Mouse (Mus musculus) liver, embryonic 15.5 days (tissue): ENCODE results near the gene St3gal4. TPM values are rescaled to one million over a fixed set of nuclear protein-coding genes. Genes with fewer than 3 reads are reported as not detected.

Experiments
- ATAC-seq: fragments of 200-750 bp; cut with Nextera tagmentation; 2 replicates; pipeline ENCODE4 v1.8.0; 2017; ENCODE audit warnings: moderate number of reproducible peaks, mild to moderate bottlenecking, moderate library complexity; ENCODE audit not compliant: insufficient read depth
- H3K27ac ChIP-seq: fragments of 300-500 bp; sonication (generic); replicated peaks from 2 replicates; pipeline ENCODE4 v1.5.1; 2015; ENCODE audit warnings: mild to moderate bottlenecking, inconsistent platforms
- H3K27me3 ChIP-seq: fragments of 300-500 bp; sonication (generic); 2 replicates; pipeline ENCODE4 v1.6.1; 2015; ENCODE audit warnings: mild to moderate bottlenecking, inconsistent platforms
- H3K36me3 ChIP-seq: fragments of 300-500 bp; sonication (generic); replicated peaks from 2 replicates; pipeline ENCODE4 v1.6.1; 2015; ENCODE audit warnings: moderate library complexity, mild to moderate bottlenecking, inconsistent platforms
- H3K4me1 ChIP-seq: fragments of 300-500 bp; sonication (generic); replicated peaks from 2 replicates; pipeline ENCODE4 v1.6.1; 2015; ENCODE audit warnings: inconsistent platforms
- H3K4me2 ChIP-seq: fragments of 300-500 bp; sonication (generic); 2 replicates; pipeline ENCODE4 v1.6.1; 2015; ENCODE audit warnings: moderate library complexity, mild to moderate bottlenecking, inconsistent platforms
- H3K4me3 ChIP-seq: fragments of 300-500 bp; sonication (generic); replicated peaks from 2 replicates; pipeline ENCODE4 v1.5.1; 2015; ENCODE audit warnings: mild to moderate bottlenecking, inconsistent platforms
- H3K9ac ChIP-seq: fragments of 300-500 bp; sonication (generic); 2 replicates; pipeline ENCODE4 v1.6.1; 2015; ENCODE audit warnings: moderate library complexity, mild to moderate bottlenecking, inconsistent platforms
- H3K9me3 ChIP-seq: fragments of 300-500 bp; sonication (generic); replicated peaks from 2 replicates; pipeline ENCODE4 v1.6.1; 2016; ENCODE audit warnings: inconsistent platforms
- WGBS: fragments of 180-500 bp; shearing (Covaris S2); methylation state at CpG from one replicate; pipeline ENCODE4 v1.1.7; 2015; ENCODE audit warnings: mixed read lengths; ENCODE audit not compliant: insufficient replicate concordance; 5-methylcytosine and 5-hydroxymethylcytosine counted together
- polyA plus RNA-seq: library from polyadenylated mRNA; unstranded; fragments of >200 nt; fragmentation: Nextera tagmentation; extraction: Ambion mirVana; gene quantifications from 2 replicates; pipeline ENCODE4 v1.2.1, GENCODE M21; 2015

The St3gal4 gene
- polyA plus RNA-seq, 1 experiment from 2014 or later: 24.2 TPM

DNA sequence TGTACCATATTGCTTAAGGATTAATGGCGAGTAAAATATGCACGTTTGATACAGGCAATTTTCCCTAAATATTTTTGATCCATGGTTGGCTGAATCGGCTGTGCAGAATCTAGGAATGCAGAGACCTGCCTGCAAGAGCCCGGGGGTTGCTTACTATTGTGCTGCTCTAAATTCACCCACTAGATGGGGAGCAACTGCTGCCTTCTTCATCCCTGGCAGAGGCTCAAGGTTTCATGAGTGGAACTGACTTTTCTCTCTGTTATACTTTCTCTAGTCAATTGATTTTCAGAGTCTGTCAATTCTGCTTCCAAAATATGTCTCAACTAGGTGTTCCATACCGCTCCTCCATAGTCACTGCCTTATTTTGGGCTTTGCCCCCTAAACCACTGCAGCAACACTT, 88.2 kb downstream of the St3gal4 start:
- Histone ChIP-seq H3K36me3 (no peaks in the 10 kb centered on the region), H3K27me3 (peaks cover 11% of the 10 kb centered on the region), H3K4me3 (no peak overlapping the region), H3K4me1 (no peaks in the 10 kb centered on the region), H3K9ac (no peak overlapping the region), H3K9me3 (no peaks in the 10 kb centered on the region), H3K4me2 (no peak overlapping the region), H3K27ac (no peak overlapping the region)
- WGBS: 59% methylated on average over 5 of the region's 5 CpGs
- no peak for ATAC-seq

DNA sequence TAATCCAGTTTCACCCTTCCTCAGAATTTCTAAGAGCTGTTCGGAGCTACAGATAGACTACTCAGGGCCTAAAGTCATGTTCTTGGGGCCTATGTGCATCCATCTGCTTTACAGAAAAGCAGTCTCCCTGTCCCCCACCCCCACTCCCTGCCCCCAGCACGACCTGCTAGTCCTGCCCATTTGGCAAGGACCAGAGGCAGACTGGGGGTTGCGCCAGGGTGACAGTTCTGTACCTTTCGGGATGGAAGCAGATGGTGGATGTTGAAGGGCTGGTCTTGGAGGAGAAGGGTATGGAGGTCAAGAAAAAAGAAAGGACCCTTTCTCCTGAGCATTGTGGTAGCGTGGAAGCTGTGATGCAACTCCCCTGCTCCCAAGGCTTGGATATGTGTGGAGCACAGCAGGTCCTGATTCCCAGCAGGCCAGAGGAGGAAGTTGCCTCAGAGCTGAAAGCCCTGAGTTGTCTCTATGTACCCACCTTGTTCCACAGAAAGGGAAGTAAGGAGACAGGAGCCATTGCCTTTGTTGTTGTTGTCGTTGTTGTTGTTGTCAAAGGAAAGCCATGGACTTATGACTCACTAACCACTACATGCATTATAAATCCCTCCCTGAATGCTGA, 91.6 kb downstream of the St3gal4 start:
- WGBS: 56% methylated on average over 6 of the region's 6 CpGs
- no peak overlapping the region for H3K27ac ChIP-seq
- no peaks in the 10 kb centered on the region for H3K36me3 ChIP-seq
- peaks cover 30% of the 10 kb centered on the region for H3K27me3 ChIP-seq
- ATAC-seq: no peak
- no peaks in the 10 kb centered on the region for H3K4me1 ChIP-seq
- H3K9me3 ChIP-seq: no peaks in the 10 kb centered on the region
- H3K9ac ChIP-seq: no peak overlapping the region
- no peak overlapping the region for H3K4me3 ChIP-seq
- no peak overlapping the region for H3K4me2 ChIP-seq

DNA sequence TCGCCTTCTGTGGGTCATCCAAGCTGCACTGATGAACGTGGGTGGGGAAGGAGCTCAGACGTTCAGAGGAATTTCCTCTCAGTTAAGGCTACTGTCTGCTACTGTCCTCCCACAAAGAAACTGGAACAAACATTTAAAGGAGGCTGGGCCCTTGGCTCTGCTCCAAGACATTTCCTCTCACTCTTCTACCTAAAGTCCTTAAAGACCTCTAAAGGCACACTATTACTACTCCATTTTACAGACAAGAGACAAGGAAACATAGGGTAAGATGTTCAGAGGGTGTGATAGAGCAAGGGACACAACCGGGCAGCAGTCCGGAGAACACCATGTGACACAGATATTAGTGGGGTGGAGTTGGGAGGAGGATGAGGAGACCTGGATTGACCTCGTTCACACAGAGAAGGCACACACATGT, 92.2 kb downstream of the St3gal4 start:
- 49% methylated on average over 6 of the region's 6 CpGs for WGBS

DNA sequence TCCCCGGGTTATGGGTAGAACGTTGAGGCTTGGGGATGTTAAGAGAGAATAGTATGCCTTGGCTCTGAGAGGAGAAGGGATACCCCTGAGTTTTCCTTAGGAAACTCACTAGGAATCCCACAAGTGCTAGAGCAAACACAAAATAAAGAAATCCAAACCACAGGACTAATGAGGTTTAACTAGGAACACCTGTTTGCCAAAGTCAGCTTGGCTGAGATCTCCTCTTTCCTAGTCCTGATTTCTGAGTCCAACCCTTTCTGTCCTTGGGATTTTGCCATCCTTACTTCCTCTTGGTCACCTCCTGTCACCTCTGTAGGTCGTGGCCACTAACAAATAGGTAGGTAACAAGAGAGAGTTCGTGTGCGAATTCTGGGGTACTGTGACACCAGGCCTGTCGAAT, 92.8 kb downstream of the St3gal4 start:
- H3K9ac ChIP-seq: no peak overlapping the region
- peaks cover 30% of the 10 kb centered on the region for H3K27me3 ChIP-seq
- H3K4me3 ChIP-seq: no peak overlapping the region
- no peak overlapping the region for H3K4me2 ChIP-seq
- 61% methylated on average over 6 of the region's 6 CpGs for WGBS
- no peak for ATAC-seq
- H3K9me3 ChIP-seq: no peaks in the 10 kb centered on the region
- no peak overlapping the region for H3K27ac ChIP-seq
- no peaks in the 10 kb centered on the region for H3K36me3 ChIP-seq
- no peaks in the 10 kb centered on the region for H3K4me1 ChIP-seq

More for the DNA sequence above, 92.2 kb downstream of the St3gal4 start:
- Histone ChIP-seq H3K4me2 (no peak overlapping the region), H3K27me3 (peaks cover 30% of the 10 kb centered on the region), H3K4me3 (no peak overlapping the region), H3K9me3 (no peaks in the 10 kb centered on the region), H3K27ac (no peak overlapping the region), H3K36me3 (no peaks in the 10 kb centered on the region), H3K9ac (no peak overlapping the region), H3K4me1 (no peaks in the 10 kb centered on the region)
- ATAC-seq: no peak

- ATAC-seq: no peak
- no peak overlapping the region for H3K9ac ChIP-seq
- 0 out of 2 replicates have a peak overlapping the region, but pooled peaks have one; percentile 2 for H3K4me3 ChIP-seq
- peak overlapping the region; percentile 29 for H3K4me2 ChIP-seq
- no peaks in the 10 kb centered on the region for H3K36me3 ChIP-seq
- WGBS: 10% methylated on average over 25 of the region's 25 CpGs
- H3K9me3 ChIP-seq: no peaks in the 10 kb centered on the region
- H3K27me3 ChIP-seq: peaks cover 30% of the 10 kb centered on the region
- no peak overlapping the region for H3K27ac ChIP-seq
- no peaks in the 10 kb centered on the region for H3K4me1 ChIP-seq
Measured at GRCm38 (mm10) chr9:35024591-35025496, 94.2 kb downstream of the St3gal4 start.

GRCm38 (mm10) chr9:35021744-35022143, 97.3 kb downstream of the St3gal4 start:
- Histone ChIP-seq H3K9ac (no peak overlapping the region), H3K4me1 (no peaks in the 10 kb centered on the region), H3K4me3 (no peak overlapping the region), H3K4me2 (no peak overlapping the region), H3K27me3 (peaks cover 54% of the 10 kb centered on the region), H3K36me3 (no peaks in the 10 kb centered on the region), H3K27ac (no peak overlapping the region), H3K9me3 (no peaks in the 10 kb centered on the region)
- ATAC-seq: no peak
- WGBS: 59% methylated on average over 1 of the region's 1 CpGs

DNA sequence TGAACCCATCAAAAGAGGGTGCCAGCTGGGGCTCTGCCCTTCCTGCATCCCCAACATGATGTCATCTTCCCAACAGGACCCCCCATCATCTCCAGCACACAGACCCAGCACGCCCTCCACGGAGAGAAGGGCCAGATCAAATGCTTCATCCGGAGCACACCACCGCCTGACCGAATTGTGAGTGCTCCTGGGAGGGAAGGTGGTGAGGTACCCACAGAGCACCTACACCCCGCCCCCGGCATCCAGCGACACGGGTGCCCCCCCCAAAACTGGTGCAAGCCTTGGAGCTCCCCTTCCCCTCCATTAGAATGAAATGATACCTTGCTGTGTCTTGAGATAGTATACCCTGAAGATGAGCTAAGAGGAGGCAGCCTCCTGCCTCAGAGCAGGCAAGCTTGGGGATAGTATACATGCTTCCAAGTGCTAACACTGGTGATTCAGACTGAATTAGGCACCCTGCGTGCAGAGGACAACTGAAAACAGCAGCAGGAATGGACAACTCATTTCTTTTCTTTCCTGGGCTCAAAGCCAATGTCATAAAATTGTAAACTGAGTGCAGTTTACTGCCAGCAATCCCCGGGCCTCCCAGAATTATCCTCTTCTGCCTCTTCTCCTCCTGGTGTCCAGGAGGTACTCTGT, 98.9 kb downstream of the St3gal4 start:
- Histone ChIP-seq H3K4me3 (no peak overlapping the region), H3K27me3 (peaks cover 47% of the 10 kb centered on the region), H3K27ac (no peak overlapping the region), H3K4me2 (no peak overlapping the region), H3K4me1 (no peaks in the 10 kb centered on the region), H3K36me3 (no peaks in the 10 kb centered on the region), H3K9me3 (no peaks in the 10 kb centered on the region), H3K9ac (no peak overlapping the region)
- ATAC-seq: no peak
- 43% methylated on average over 11 of the region's 11 CpGs for WGBS

- no peak for ATAC-seq
- Histone ChIP-seq H3K4me1 (no peaks in the 10 kb centered on the region), H3K27ac (no peak overlapping the region), H3K4me3 (no peak overlapping the region), H3K4me2 (no peak overlapping the region), H3K9me3 (no peaks in the 10 kb centered on the region), H3K36me3 (no peaks in the 10 kb centered on the region), H3K9ac (no peak overlapping the region), H3K27me3 (peaks cover 39% of the 10 kb centered on the region)
- 19% methylated on average over 3 of the region's 3 CpGs for WGBS
Measured at GRCm38 (mm10) chr9:35019372-35019771, 99.7 kb downstream of the St3gal4 start.

GRCm38 (mm10) chr9:35018056-35018455, 101.0 kb downstream of the St3gal4 start:
- no peaks in the 10 kb centered on the region for H3K9me3 ChIP-seq
- peaks cover 29% of the 10 kb centered on the region for H3K27me3 ChIP-seq
- no peak overlapping the region for H3K4me3 ChIP-seq
- no peak overlapping the region for H3K9ac ChIP-seq
- no peaks in the 10 kb centered on the region for H3K36me3 ChIP-seq
- H3K4me2 ChIP-seq: no peak overlapping the region
- no peak overlapping the region for H3K27ac ChIP-seq
- WGBS: 21% methylated on average over 5 of the region's 5 CpGs
- no peak for ATAC-seq
- H3K4me1 ChIP-seq: no peaks in the 10 kb centered on the region

DNA sequence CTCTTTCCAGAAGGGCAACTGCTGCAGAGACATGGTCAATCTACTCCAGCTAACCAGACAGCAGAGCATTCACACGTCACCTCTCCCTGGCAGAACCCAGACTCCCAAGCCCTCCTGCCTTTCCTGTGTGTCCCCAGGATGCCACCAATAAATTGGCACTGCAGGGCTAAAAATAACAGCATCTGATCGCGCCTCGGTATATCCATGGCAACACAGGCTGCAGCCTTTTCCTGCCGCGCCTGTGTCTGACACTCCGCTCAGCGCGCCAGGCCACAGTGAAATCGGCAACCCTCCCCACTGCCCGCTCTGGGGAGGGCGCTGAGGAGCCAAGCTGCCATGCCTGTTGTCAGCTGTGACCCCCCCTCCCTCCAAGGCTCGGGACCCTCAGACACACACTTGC, 101.5 kb downstream of the St3gal4 start:
- H3K4me1 ChIP-seq: no peaks in the 10 kb centered on the region
- no peak for ATAC-seq
- 4% methylated on average over 13 of the region's 13 CpGs for WGBS

GRCm38 (mm10) chr9:35016762-35017161, 102.3 kb downstream of the St3gal4 start:
- ATAC-seq: no peak
- WGBS: 26% methylated on average over 4 of the region's 4 CpGs

More for the DNA sequence above, 101.5 kb downstream of the St3gal4 start:
- Histone ChIP-seq H3K36me3 (no peaks in the 10 kb centered on the region), H3K9ac (no peak overlapping the region), H3K27me3 (peaks cover 29% of the 10 kb centered on the region), H3K27ac (no peak overlapping the region), H3K4me3 (no peak overlapping the region), H3K9me3 (no peaks in the 10 kb centered on the region), H3K4me2 (no peak overlapping the region)

More at GRCm38 (mm10) chr9:35016762-35017161, 102.3 kb downstream of the St3gal4 start:
- Histone ChIP-seq H3K4me2 (no peak overlapping the region), H3K36me3 (no peaks in the 10 kb centered on the region), H3K27ac (no peak overlapping the region), H3K9me3 (no peaks in the 10 kb centered on the region), H3K4me3 (no peak overlapping the region), H3K4me1 (no peaks in the 10 kb centered on the region), H3K27me3 (peaks cover 29% of the 10 kb centered on the region), H3K9ac (no peak overlapping the region)
